Mouse (Mus musculus) cerebellum, adult 2 months (tissue): Measurements from ENCODE around the gene Nars2.

Source experiments
- CTCF ChIP-seq: fragments of 200-500 bp; IDR thresholded peaks from 2 replicates; pipeline ENCODE4 v1.5.1; 2011; ENCODE audit warnings: low read depth, mild to moderate bottlenecking, control low read depth, low read length, moderate library complexity, borderline replicate concordance; ENCODE audit not compliant: insufficient read depth
- POLR2A ChIP-seq: fragments of 200-500 bp; IDR thresholded peaks from 2 replicates; pipeline ENCODE4 v1.6.1; 2011; ENCODE audit warnings: low read length, control low read depth, borderline replicate concordance; ENCODE audit not compliant: insufficient read depth

DNA sequence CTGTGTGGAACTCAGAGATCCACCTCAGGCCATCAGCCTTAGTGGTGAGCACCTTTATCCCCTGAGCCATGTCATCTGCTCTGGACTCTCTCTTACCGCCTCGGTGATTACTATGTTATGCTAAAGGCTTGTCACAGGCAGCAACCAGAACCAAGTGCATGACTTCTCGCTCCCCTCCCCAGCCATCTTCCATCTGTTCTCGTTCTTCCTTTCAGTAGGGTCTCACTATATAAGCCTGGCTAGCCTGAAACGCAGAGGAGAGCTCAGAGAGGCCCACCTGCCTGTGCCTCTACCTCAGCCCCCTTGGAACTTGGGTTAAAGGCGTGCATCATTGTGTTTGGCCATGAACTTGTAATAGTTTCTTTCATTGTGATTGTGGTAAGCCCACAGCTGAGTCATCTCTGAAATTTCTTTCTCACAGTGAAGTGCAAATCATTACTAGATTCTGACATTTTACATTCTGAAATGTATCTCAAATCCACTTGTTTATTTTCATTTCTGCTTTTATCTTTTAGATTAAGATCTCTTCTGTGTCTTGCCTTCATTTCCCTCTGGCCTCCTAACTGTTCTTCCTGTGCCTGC is 90.7 kb downstream of the Nars2 start:
- TF ChIP-seq POLR2A (no peak), CTCF (no peak)
